Mouse (Mus musculus) liver, embryonic 14.5 days (tissue): ENCODE data around the gene Eef1g. TPM values are rescaled to one million over a fixed set of nuclear protein-coding genes. Genes with fewer than 3 reads are reported as not detected.

ENCODE experiments used
- ATAC-seq: fragments of 200-750 bp; cut with Nextera tagmentation; 2 replicates; pipeline ENCODE4 v1.8.0; 2017; ENCODE audit warnings: moderate number of reproducible peaks, mild to moderate bottlenecking, moderate library complexity; ENCODE audit not compliant: insufficient read depth
- DNase-seq, 3 experiments: peaks; one replicate each; pipeline ENCODE4 v3.0.0-alpha.2; 2012 to 2013; ENCODE audit warnings: low read depth in 3 of 3, low spot score in 3 of 3
- H3K27ac ChIP-seq: fragments of 300-500 bp; sonication (generic); 2 replicates; pipeline ENCODE4 v1.5.1; 2014; ENCODE audit warnings: moderate library complexity, mild to moderate bottlenecking, control low read depth, inconsistent platforms
- H3K27me3 ChIP-seq: fragments of 300-500 bp; sonication (generic); 2 replicates; pipeline ENCODE4 v1.6.1; 2014; ENCODE audit warnings: mild to moderate bottlenecking, low read length, moderate library complexity; ENCODE audit not compliant: control insufficient read depth, insufficient read depth
- H3K36me3 ChIP-seq: fragments of 300-500 bp; sonication (generic); replicated peaks from 2 replicates; pipeline ENCODE4 v1.6.1; 2014; ENCODE audit warnings: low read depth; ENCODE audit not compliant: control insufficient read depth, insufficient read depth
- H3K4me1 ChIP-seq, 2 experiments: fragments of 200-500 bp in 1 of 2; fragments of 300-500 bp in 1 of 2; sonication (generic) in 1 of 2; replicated peaks; 2 replicates each; pipeline ENCODE4 v1.6.1; 2012 to 2014; ENCODE audit warnings: antibody characterized with exemption in 1 of 2, inconsistent platforms in 1 of 2, low read length in 1 of 2; ENCODE audit not compliant: control insufficient read depth in 2 of 2, insufficient read depth in 2 of 2
- H3K4me2 ChIP-seq: fragments of 300-500 bp; sonication (generic); 2 replicates; pipeline ENCODE4 v1.6.1; 2014; ENCODE audit warnings: low read depth, mild to moderate bottlenecking, control low read depth, moderate library complexity
- H3K4me3 ChIP-seq, 2 experiments: fragments of 200-500 bp in 1 of 2; fragments of 300-500 bp in 1 of 2; sonication (generic) in 1 of 2; 2 replicates each; pipeline ENCODE4 v1.5.1; 2012 to 2014; ENCODE audit warnings: low read depth in 2 of 2, low read length in 2 of 2, mild to moderate bottlenecking in 2 of 2, control low read depth in 1 of 2, inconsistent platforms in 1 of 2, moderate library complexity in 1 of 2; ENCODE audit not compliant: insufficient read depth in 1 of 2
- H3K9ac ChIP-seq: fragments of 300-500 bp; sonication (generic); replicated peaks from 2 replicates; pipeline ENCODE4 v1.6.1; 2014; ENCODE audit warnings: mild to moderate bottlenecking, control low read depth, moderate library complexity
- H3K9me3 ChIP-seq: fragments of 300-500 bp; sonication (generic); 2 replicates; pipeline ENCODE4 v1.6.1; 2016; ENCODE audit warnings: low read length, mixed read lengths; ENCODE audit not compliant: control insufficient read depth
- CTCF ChIP-seq: IDR thresholded peaks from 2 replicates; pipeline ENCODE4 v1.5.1; 2016; ENCODE audit warnings: antibody characterized with exemption, low read depth, control low read depth
- EP300 ChIP-seq: IDR thresholded peaks from 2 replicates; pipeline ENCODE4 v1.6.1; 2016; ENCODE audit warnings: antibody characterized with exemption, low read depth
- WGBS: fragments of 180-500 bp; shearing (Covaris S2); extraction: QIAGEN DNeasy Blood & Tissue Kit; methylation state at CpG from one replicate; pipeline ENCODE4 v1.1.7; 2014; ENCODE audit not compliant: insufficient replicate concordance; 5-methylcytosine and 5-hydroxymethylcytosine counted together
- polyA plus RNA-seq, 2 experiments: library from polyadenylated mRNA; depleted of rRNA in 1 of 2; stranded (reverse) in 1 of 2; unstranded in 1 of 2; fragments of >200 nt; fragmentation: Nextera tagmentation in 1 of 2; extraction: Ambion mirVana in 1 of 2; gene quantifications; 2 replicates each; pipeline versions ENCODE4 v1.2.1 to v1.2.3; 2012 to 2014

The Eef1g gene
- polyA plus RNA-seq, 2 experiments = 178 to 183 TPM

GRCm38 (mm10) chr19:8945251-8945650 is 21.6 kb upstream of the Eef1g start:
- no peak overlapping the region; the same call in 1 of the 2 replicates for H3K9ac ChIP-seq
- H3K4me3 ChIP-seq = 0 out of 4 replicates have a peak overlapping the region, but pooled peaks of 1 of the 2 experiments have one; percentile 8
- peaks cover 54% of the 10 kb centered on the region for H3K36me3 ChIP-seq
- no peak for TF ChIP-seq EP300
- no peak for TF ChIP-seq CTCF
- ATAC-seq (no peak), DNase-seq (no peak)
- no peaks in the 10 kb centered on the region for H3K9me3 ChIP-seq
- H3K4me1 ChIP-seq = peaks cover 33 to 37% of the 10 kb centered on the region in 2 experiments
- no peak overlapping the region for H3K27ac ChIP-seq
- 71% methylated on average over 6 of the region's 6 CpGs for WGBS
- H3K4me2 ChIP-seq = peak overlapping the region; percentile 78
- no peaks in the 10 kb centered on the region for H3K27me3 ChIP-seq

GRCm38 (mm10) chr19:8946929-8947328 is 19.9 kb upstream of the Eef1g start:
- WGBS = 35% methylated on average over 7 of the region's 7 CpGs
- peaks cover 70% of the 10 kb centered on the region for H3K36me3 ChIP-seq
- no peaks in the 10 kb centered on the region for H3K27me3 ChIP-seq
- TF ChIP-seq CTCF = no peak
- TF ChIP-seq EP300 = 0 out of 2 replicates have a peak, but pooled peaks have one; percentile 13
- peaks cover 29 to 30% of the 10 kb centered on the region in 2 experiments for H3K4me1 ChIP-seq
- peak overlapping the region; percentile 54 for H3K27ac ChIP-seq
- H3K9me3 ChIP-seq = no peaks in the 10 kb centered on the region
- ATAC-seq = no peak
- H3K4me2 ChIP-seq = peak overlapping the region; percentile 47
- no peak overlapping the region for H3K4me3 ChIP-seq
- no peak for DNase-seq
- peak overlapping the region; percentile 41; the same call in 1 of the 2 replicates for H3K9ac ChIP-seq

- Histone ChIP-seq H3K27ac (no peak overlapping the region), H3K4me2 (no peak overlapping the region)
- no peak for ATAC-seq
Observed at GRCm38 (mm10) chr19:8950190-8950589, 16.7 kb upstream of the Eef1g start.

GRCm38 (mm10) chr19:8952241-8952640 is 14.6 kb upstream of the Eef1g start:
- DNase-seq (no peak), ATAC-seq (no peak)
- WGBS = 83% methylated on average over 9 of the region's 9 CpGs
- peaks cover 56% of the 10 kb centered on the region for H3K36me3 ChIP-seq
- H3K4me2 ChIP-seq = peak overlapping the region; percentile 96
- TF ChIP-seq EP300 (no peak), CTCF (no peak)
- no peaks in the 10 kb centered on the region for H3K9me3 ChIP-seq
- no peaks in the 10 kb centered on the region for H3K27me3 ChIP-seq
- peak overlapping the region; percentile 67; the same call in 1 of the 2 replicates for H3K27ac ChIP-seq
- no peak overlapping the region; the same call in 1 of the 2 replicates for H3K9ac ChIP-seq
- peaks cover 5 to 15% of the 10 kb centered on the region in 2 experiments for H3K4me1 ChIP-seq
- H3K4me3 ChIP-seq = peak overlapping the region in 1 of 2 experiments; percentile 90; a peak in 1 of 4 replicates

More at GRCm38 (mm10) chr19:8950190-8950589, 16.7 kb upstream of the Eef1g start:
- DNase-seq = no peak
- 78% methylated on average over 5 of the region's 5 CpGs for WGBS
- Histone ChIP-seq H3K4me3 (no peak overlapping the region), H3K9me3 (no peaks in the 10 kb centered on the region), H3K36me3 (peaks cover 72% of the 10 kb centered on the region), H3K27me3 (no peaks in the 10 kb centered on the region), H3K9ac (no peak overlapping the region), H3K4me1 (peaks cover 14 to 27% of the 10 kb centered on the region in 2 experiments)
- TF ChIP-seq CTCF = no peak
- TF ChIP-seq EP300 = no peak

GRCm38 (mm10) chr19:8953135-8954039 is 13.5 kb upstream of the Eef1g start, which contains the start of gene Tut1:
Gene Tut1, plus strand, starts transcription at chr19:8953847.
- DNase-seq (peak; percentile 94 to 95 (median 94)), ATAC-seq (peak; percentile 91)
- TF ChIP-seq EP300 = peak; percentile 39; the same call in 1 of the 2 replicates
- peak; percentile 25; the same call in 1 of the 2 replicates for TF ChIP-seq CTCF
- Histone ChIP-seq H3K4me3 (peak within 1 kb of the TSS; percentile 76 to 90), H3K4me1 (peaks cover 3 to 13% of the 10 kb centered on the region in 2 experiments), H3K9me3 (no peaks in the 10 kb centered on the region), H3K9ac (peak within 1 kb of the TSS; percentile 91), H3K27me3 (no peaks in the 10 kb centered on the region), H3K27ac (peak within 1 kb of the TSS; percentile 67), H3K4me2 (peak within 1 kb of the TSS; percentile 96), H3K36me3 (peaks cover 47% of the 10 kb centered on the region)
- 1% methylated on average over 46 of the region's 46 CpGs for WGBS
